Mouse (Mus musculus): ENCODE measurements at regions not wholly inside any gene's neighbourhood (a gene's known extent, or its start where the extent isn't known, plus 50 kb on each side); places are given as distances from the start of the nearest gene placed in this dataset.
A peak's percentile ranks its signal among the peaks of the same experiment; 100 is the strongest.
"Not testable (repeated sequence)": the region's sequence is repeated elsewhere in the genome, so short reads cannot be mapped to it uniquely, and the experiment has no call there.

DNA sequence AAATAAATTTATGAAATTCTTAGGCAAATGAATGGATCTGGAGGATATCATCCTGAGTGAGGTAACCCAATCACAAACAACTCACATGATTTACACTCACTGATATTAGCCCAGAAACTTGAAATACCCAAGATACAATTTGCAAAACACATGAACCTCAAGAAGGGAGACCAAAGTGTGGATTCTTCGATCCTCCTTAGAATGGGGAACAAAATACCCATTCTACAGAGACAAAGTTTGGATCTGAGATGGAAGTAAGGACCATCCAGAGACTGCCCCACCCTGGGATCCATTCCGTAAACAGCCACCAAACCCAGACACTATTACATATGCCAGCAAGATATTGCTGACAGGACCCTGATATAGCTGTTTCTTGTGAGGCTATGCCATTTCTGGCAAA, 971.2 kb downstream of the Agbl1 start:
- H3K4me3 ChIP-seq (ENCODE audit: low read depth, low read length); H3K27me3 ChIP-seq (ENCODE audit: control insufficient read depth, insufficient read depth, low read length); ATAC-seq (ENCODE audit: insufficient read depth, low FRiP score, low TSS enrichment); H3K4me1 ChIP-seq (ENCODE audit: control insufficient read depth, insufficient read depth, low read length); H3K9ac ChIP-seq (ENCODE audit: low read length); H3K36me3 ChIP-seq (ENCODE audit: control insufficient read depth, insufficient read depth, low read length); H3K27ac ChIP-seq (ENCODE audit: low read depth, low read length); H3K4me2 ChIP-seq (ENCODE audit: low read depth); H3K9me3 ChIP-seq (ENCODE audit: control insufficient read depth, low read length): not testable (repeated sequence)
- DNase-seq (ENCODE audit: low spot score), result peak; percentile 45
- WGBS, result 92% methylated on average over 2 of the region's 2 CpGs

- ATAC-seq (ENCODE audit: insufficient read depth, low FRiP score, low TSS enrichment), result no peak
- H3K9me3 ChIP-seq (ENCODE audit: control insufficient read depth, low read length), result no peaks in the 10 kb centered on the region
- H3K27ac ChIP-seq (ENCODE audit: low read depth, low read length), result no peak overlapping the region
- H3K36me3 ChIP-seq (ENCODE audit: control insufficient read depth, insufficient read depth, low read length), result no peaks in the 10 kb centered on the region
- H3K4me1 ChIP-seq (ENCODE audit: control insufficient read depth, insufficient read depth, low read length), result no peaks in the 10 kb centered on the region
- DNase-seq (ENCODE audit: low spot score), result no peak
- no peak overlapping the region for H3K4me2 ChIP-seq (ENCODE audit: low read depth)
- 87% methylated on average over 3 of the region's 3 CpGs for WGBS
- H3K27me3 ChIP-seq (ENCODE audit: control insufficient read depth, insufficient read depth, low read length), result no peaks in the 10 kb centered on the region
- no peak overlapping the region for H3K4me3 ChIP-seq (ENCODE audit: low read depth, low read length)
- no peak overlapping the region for H3K9ac ChIP-seq (ENCODE audit: low read length)
Observed at GRCm38 (mm10) chr7:77205604-77206003, 975.9 kb downstream of the Agbl1 start.

GRCm38 (mm10) chr7:77249391-77249790, 1019.7 kb downstream of the Agbl1 start:
- WGBS, result 81% methylated on average over 1 of the region's 1 CpGs
- Histone ChIP-seq H3K27me3 (ENCODE audit: control insufficient read depth, insufficient read depth, low read length) (no peaks in the 10 kb centered on the region), H3K27ac (ENCODE audit: low read depth, low read length) (no peak overlapping the region), H3K9ac (ENCODE audit: low read length) (no peak overlapping the region), H3K4me2 (ENCODE audit: low read depth) (no peak overlapping the region), H3K9me3 (ENCODE audit: control insufficient read depth, low read length) (no peaks in the 10 kb centered on the region), H3K36me3 (ENCODE audit: control insufficient read depth, insufficient read depth, low read length) (no peaks in the 10 kb centered on the region), H3K4me3 (ENCODE audit: low read depth, low read length) (no peak overlapping the region), H3K4me1 (ENCODE audit: control insufficient read depth, insufficient read depth, low read length) (no peaks in the 10 kb centered on the region)
- ATAC-seq (ENCODE audit: insufficient read depth, low FRiP score, low TSS enrichment) (no peak), DNase-seq (ENCODE audit: low spot score) (no peak)

DNA sequence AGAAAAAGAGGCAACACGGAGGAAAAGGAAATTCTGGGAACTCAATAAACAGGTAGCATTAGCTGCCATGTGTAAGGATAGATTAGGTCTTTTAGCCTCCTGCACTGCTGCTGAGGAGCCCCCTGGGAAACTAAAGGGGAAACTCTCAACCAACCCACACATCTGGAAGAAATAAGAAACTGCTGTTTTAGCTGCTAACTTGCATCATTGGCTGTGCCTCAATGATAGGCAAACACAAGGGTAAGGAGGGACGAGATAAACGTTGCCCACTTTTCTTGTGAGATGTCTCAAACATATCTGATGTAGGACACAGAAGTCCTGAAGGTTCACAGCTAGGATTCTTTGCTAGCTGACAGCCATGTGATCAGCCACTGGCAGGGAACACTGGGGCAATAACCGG, 1058.0 kb downstream of the Agbl1 start:
- Histone ChIP-seq H3K9me3 (ENCODE audit: control insufficient read depth, low read length) (no peaks in the 10 kb centered on the region), H3K4me1 (ENCODE audit: control insufficient read depth, insufficient read depth, low read length) (no peaks in the 10 kb centered on the region), H3K4me2 (ENCODE audit: low read depth) (no peak overlapping the region), H3K36me3 (ENCODE audit: control insufficient read depth, insufficient read depth, low read length) (no peaks in the 10 kb centered on the region), H3K27ac (ENCODE audit: low read depth, low read length) (no peak overlapping the region), H3K27me3 (ENCODE audit: control insufficient read depth, insufficient read depth, low read length) (no peaks in the 10 kb centered on the region), H3K4me3 (ENCODE audit: low read depth, low read length) (no peak overlapping the region), H3K9ac (ENCODE audit: low read length) (no peak overlapping the region)
- DNase-seq (ENCODE audit: low spot score), result no peak
- WGBS, result 62% methylated on average over 4 of the region's 4 CpGs
- ATAC-seq (ENCODE audit: insufficient read depth, low FRiP score, low TSS enrichment), result no peak

DNA sequence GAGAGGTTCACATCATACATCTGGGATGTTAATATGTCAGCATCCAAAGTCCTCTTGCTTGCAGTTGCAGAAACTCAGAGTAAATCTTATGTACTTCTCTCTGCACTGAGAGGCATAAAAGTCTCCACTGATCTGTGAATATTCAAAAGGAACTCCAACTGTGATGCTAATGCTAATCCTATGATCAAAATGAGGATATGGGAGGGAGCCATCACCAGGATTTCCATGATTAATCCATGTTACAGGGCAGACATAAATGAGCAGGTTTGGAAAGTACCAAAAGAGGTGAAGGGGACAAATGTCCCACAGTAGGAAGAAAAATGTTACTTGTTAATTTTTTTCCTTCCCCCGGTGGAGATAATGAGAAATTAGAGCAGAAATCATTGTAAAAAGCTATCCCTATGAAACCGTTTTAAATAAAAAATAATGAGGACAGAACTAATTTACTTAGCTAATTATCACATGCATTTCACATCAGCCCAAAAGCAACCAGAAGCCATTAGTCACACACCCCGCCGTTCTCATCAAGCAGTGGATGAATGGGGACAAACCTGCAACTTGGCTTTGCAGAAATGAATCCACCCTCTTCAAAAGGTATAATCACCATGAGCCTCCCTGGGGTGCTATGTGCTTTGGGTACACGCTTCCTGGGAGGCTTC, 1065.4 kb downstream of the Agbl1 start:
- Histone ChIP-seq H3K4me1 (ENCODE audit: control insufficient read depth, insufficient read depth, low read length) (no peaks in the 10 kb centered on the region), H3K4me2 (ENCODE audit: low read depth) (no peak overlapping the region), H3K4me3 (ENCODE audit: low read depth, low read length) (no peak overlapping the region), H3K9me3 (ENCODE audit: control insufficient read depth, low read length) (no peaks in the 10 kb centered on the region), H3K36me3 (ENCODE audit: control insufficient read depth, insufficient read depth, low read length) (no peaks in the 10 kb centered on the region), H3K27ac (ENCODE audit: low read depth, low read length) (no peak overlapping the region), H3K9ac (ENCODE audit: low read length) (no peak overlapping the region), H3K27me3 (ENCODE audit: control insufficient read depth, insufficient read depth, low read length) (no peaks in the 10 kb centered on the region)
- WGBS, result 37% methylated on average over 5 of the region's 5 CpGs
- DNase-seq (ENCODE audit: low spot score) (no peak), ATAC-seq (ENCODE audit: insufficient read depth, low FRiP score, low TSS enrichment) (no peak)

DNA sequence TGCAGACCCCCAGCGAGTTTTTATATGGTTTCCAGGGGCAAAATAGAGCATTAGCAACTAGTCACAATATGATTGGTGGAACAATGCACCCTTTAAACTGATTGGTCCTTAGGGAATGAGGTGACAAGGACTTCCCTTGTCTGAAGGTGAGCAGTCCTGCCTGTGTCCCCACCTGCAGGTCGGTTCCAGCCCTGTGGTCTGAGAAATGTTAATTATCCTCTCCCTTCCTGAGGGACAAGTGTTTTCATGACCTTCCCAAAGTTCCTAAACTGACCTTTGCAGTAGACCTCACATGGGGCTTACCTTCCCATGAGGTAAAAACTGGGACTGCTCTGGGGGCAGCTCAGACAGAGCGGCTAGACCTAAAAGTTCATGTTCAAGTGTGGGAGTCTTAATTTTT, 1073.5 kb downstream of the Agbl1 start:
- Histone ChIP-seq H3K36me3 (ENCODE audit: control insufficient read depth, insufficient read depth, low read length) (no peaks in the 10 kb centered on the region), H3K4me3 (ENCODE audit: low read depth, low read length) (no peak overlapping the region), H3K9ac (ENCODE audit: low read length) (no peak overlapping the region), H3K4me1 (ENCODE audit: control insufficient read depth, insufficient read depth, low read length) (no peaks in the 10 kb centered on the region), H3K4me2 (ENCODE audit: low read depth) (no peak overlapping the region), H3K27me3 (ENCODE audit: control insufficient read depth, insufficient read depth, low read length) (no peaks in the 10 kb centered on the region), H3K9me3 (ENCODE audit: control insufficient read depth, low read length) (no peaks in the 10 kb centered on the region), H3K27ac (ENCODE audit: low read depth, low read length) (no peak overlapping the region)
- WGBS, result 50% methylated on average over 3 of the region's 3 CpGs
- no peak for ATAC-seq (ENCODE audit: insufficient read depth, low FRiP score, low TSS enrichment)
- no peak for DNase-seq (ENCODE audit: low spot score)

DNA sequence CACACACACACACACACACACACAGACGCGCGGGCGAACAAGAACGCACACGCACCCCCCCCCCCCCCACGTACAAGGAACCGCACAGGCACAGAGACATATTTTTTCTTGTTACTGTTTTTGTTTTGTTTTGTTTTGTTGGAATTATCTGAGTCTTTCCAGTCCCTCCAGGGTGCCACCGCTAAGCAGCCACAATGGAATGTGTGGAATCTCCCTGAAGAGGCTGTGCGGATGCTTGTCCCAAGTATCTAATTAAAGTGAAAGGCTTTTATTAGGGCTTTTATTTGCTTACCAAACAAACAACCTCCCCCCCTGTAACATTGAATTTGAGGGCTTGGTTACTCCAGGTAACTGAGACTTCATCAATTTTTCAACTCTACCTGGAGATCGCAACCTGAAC, 1074.2 kb downstream of the Agbl1 start:
- DNase-seq (ENCODE audit: low spot score) (no peak), ATAC-seq (ENCODE audit: insufficient read depth, low FRiP score, low TSS enrichment) (no peak)
- Histone ChIP-seq H3K9ac (ENCODE audit: low read length) (no peak overlapping the region), H3K4me3 (ENCODE audit: low read depth, low read length) (no peak overlapping the region), H3K27me3 (ENCODE audit: control insufficient read depth, insufficient read depth, low read length) (no peaks in the 10 kb centered on the region), H3K4me1 (ENCODE audit: control insufficient read depth, insufficient read depth, low read length) (no peaks in the 10 kb centered on the region), H3K4me2 (ENCODE audit: low read depth) (no peak overlapping the region), H3K36me3 (ENCODE audit: control insufficient read depth, insufficient read depth, low read length) (no peaks in the 10 kb centered on the region), H3K27ac (ENCODE audit: low read depth, low read length) (no peak overlapping the region), H3K9me3 (ENCODE audit: control insufficient read depth, low read length) (no peaks in the 10 kb centered on the region)
- 15% methylated on average over 4 of the region's 11 CpGs for WGBS

GRCm38 (mm10) chr7:77305471-77305870, 1075.8 kb downstream of the Agbl1 start:
- no peaks in the 10 kb centered on the region for H3K4me1 ChIP-seq (ENCODE audit: control insufficient read depth, insufficient read depth, low read length)
- H3K4me3 ChIP-seq (ENCODE audit: low read depth, low read length), result no peak overlapping the region
- ATAC-seq (ENCODE audit: insufficient read depth, low FRiP score, low TSS enrichment) (no peak), DNase-seq (ENCODE audit: low spot score) (no peak)
- no peaks in the 10 kb centered on the region for H3K9me3 ChIP-seq (ENCODE audit: control insufficient read depth, low read length)
- H3K27ac ChIP-seq (ENCODE audit: low read depth, low read length), result no peak overlapping the region
- no peaks in the 10 kb centered on the region for H3K36me3 ChIP-seq (ENCODE audit: control insufficient read depth, insufficient read depth, low read length)
- no peak overlapping the region for H3K9ac ChIP-seq (ENCODE audit: low read length)
- H3K4me2 ChIP-seq (ENCODE audit: low read depth), result no peak overlapping the region
- 50% methylated on average over 3 of the region's 3 CpGs for WGBS
- H3K27me3 ChIP-seq (ENCODE audit: control insufficient read depth, insufficient read depth, low read length), result no peaks in the 10 kb centered on the region

GRCm38 (mm10) chr7:77311661-77312060, 1082.0 kb downstream of the Agbl1 start:
- Histone ChIP-seq H3K36me3 (ENCODE audit: control insufficient read depth, insufficient read depth, low read length) (no peaks in the 10 kb centered on the region), H3K27me3 (ENCODE audit: control insufficient read depth, insufficient read depth, low read length) (no peaks in the 10 kb centered on the region), H3K27ac (ENCODE audit: low read depth, low read length) (no peak overlapping the region), H3K9me3 (ENCODE audit: control insufficient read depth, low read length) (no peaks in the 10 kb centered on the region), H3K9ac (ENCODE audit: low read length) (no peak overlapping the region), H3K4me2 (ENCODE audit: low read depth) (no peak overlapping the region), H3K4me3 (ENCODE audit: low read depth, low read length) (no peak overlapping the region), H3K4me1 (ENCODE audit: control insufficient read depth, insufficient read depth, low read length) (no peaks in the 10 kb centered on the region)
- no peak for ATAC-seq (ENCODE audit: insufficient read depth, low FRiP score, low TSS enrichment)
- DNase-seq (ENCODE audit: low spot score), result no peak
- 86% methylated on average over 2 of the region's 2 CpGs for WGBS
